Mouse (Mus musculus) right cerebral cortex, postnatal 14 days (tissue): Measurements from ENCODE around the gene Flad1.

Experiments used
- DNase-seq: peaks from one replicate; pipeline ENCODE4 v3.0.0; 2022

Gene Flad1

DNA sequence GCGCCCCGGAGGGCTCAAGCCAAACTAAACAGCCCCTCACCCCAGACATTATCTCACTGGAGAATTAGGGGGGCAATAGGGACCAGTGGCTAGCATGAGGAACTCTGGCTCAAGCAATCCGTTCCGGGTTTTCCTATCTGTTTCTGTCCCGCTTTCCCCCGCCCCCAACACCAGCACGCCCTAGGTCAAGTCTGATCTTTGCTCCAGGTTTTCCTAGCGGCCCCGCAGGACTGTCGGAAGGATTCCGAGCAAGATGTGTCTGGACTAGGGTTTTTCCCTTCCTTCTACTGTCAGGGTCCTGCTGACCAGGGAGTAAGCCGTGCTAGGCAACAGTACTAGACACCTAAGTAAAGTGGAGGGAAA lies 16.8 kb downstream of the Flad1 start:
- DNase-seq = peak; percentile 63

DNA sequence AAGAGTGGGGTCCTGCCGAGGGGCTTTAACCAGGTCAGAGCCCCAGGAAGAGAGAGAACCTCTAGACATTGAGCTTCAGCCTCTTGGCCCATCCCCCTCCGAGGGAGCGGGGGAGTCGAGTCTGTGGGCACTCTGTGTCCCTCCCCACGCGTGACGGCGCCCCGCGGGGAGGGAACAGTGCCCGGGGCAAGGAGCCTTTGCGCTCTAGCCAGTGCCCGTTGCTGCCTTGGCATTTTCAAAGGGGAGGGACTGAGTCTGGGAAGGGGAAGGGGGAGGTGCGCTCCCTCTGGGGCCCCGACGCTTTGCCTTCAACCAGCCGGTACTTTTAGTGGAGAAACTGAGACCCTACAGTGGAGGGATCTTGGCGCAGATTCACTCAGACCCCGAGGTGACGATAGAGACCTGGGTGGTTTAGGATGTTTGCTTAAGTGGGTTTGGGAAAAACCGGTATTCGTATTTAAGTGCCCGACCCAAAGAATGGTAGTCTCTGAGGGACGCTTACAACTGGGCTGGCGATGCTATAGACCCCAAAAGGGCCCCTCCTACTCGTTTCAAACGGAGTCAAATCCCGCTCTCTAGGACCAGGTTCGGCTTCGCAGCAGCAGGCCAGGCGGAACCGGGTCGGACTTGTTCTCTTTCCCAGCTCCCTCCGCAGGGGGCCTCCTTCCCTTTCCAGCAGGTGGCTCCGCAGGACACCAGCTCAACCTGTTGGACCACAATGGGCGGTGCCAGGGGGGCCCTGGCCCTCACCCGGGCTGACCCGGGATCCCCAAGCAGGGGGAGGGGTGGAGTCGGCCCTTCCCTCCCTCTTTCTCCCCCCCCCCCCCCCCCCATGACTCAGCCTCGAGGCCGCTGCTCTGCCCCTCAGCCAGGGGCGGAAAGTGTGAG lies 17.4 kb downstream of the Flad1 start, which contains the start of gene Zbtb7b:
Zbtb7b (minus strand) TSS at position 771 of the 888 bp plus-strand sequence.
- peak; percentile 60 for DNase-seq

DNA sequence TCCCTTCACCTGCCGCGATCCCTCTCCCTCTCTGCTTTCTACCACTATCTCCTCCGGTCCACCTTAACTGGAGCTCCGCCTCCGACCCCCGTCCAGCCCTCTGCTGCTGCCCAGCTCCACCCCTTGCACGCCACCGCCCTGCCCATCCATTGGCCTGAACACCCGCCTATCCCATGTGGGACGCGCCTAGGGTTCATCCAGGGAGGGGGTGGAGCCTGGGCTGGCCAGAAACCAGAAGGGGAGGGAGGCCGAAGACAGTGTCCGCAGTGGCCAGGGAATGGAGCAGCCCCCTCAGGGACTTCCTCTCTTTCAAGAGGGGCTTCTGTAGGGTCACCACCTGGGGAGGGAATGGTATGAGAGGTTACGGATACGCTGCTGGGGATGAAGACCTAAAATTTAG lies 18.1 kb downstream of the Flad1 start:
- DNase-seq = peak; percentile 95

DNA sequence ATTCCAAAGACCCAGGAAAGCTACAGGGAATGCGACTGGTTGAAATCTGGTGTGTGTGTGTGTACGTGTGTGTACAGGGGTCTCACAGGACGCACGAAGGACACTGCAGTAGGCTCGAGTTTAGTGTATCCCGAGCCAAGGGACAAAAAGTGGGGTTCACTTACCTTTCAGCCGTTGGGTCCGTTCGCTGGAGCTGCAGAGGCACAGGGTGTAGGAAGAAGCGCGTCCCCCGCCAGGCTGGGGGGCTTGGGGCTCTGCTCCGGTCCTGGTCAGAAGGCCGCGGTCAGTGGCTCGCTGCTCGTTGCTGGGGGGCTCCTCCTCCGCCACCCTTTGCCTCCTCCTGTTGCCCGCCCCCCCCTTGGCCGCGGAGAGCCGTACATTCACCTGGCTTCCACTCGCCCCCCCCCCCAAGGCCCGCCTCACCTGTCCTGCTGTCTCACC lies 18.8 kb downstream of the Flad1 start:
- no peak for DNase-seq

DNA sequence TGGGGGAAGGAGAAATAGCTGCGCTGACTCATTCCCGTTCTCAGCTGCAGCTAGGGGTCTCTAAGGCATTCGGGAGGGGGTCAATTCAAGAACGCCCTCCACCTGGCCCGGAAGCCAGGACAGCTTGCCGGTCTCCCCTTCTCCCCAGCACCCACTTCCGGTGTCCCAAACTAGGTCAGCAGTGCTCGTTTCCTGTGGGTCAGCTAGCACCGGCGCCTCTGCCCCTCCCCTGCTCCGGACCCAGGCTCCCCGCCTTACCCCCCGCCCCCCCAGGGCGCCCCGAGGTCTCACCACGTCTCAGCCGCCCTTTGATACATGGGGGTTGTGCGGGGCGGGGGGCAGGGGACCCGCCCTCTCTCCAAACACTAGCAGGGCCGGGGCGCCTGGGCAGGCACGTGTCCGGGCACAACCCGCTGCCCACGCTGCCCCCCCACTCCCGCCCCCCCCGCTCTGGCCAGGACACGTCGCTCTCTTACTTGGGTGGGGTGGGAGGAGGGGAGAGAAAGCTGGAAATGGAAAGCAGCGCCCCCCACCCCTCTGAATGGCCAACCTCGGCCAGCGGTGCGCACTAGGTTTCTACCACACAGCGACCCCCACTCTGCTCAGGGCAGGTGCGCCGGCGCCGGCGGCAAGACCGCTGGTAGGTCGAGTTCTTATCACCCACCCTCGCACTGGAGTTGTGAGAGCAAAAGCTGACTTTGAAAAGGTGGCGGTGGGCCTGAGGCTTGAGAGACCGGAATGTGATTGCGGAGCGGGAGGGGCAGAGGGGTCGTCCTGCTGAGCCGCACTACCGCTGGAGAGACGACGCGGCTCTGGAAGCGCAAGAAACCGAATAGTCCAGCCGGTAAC lies 19.8 kb downstream of the Flad1 start:
- DNase-seq = no peak

DNA sequence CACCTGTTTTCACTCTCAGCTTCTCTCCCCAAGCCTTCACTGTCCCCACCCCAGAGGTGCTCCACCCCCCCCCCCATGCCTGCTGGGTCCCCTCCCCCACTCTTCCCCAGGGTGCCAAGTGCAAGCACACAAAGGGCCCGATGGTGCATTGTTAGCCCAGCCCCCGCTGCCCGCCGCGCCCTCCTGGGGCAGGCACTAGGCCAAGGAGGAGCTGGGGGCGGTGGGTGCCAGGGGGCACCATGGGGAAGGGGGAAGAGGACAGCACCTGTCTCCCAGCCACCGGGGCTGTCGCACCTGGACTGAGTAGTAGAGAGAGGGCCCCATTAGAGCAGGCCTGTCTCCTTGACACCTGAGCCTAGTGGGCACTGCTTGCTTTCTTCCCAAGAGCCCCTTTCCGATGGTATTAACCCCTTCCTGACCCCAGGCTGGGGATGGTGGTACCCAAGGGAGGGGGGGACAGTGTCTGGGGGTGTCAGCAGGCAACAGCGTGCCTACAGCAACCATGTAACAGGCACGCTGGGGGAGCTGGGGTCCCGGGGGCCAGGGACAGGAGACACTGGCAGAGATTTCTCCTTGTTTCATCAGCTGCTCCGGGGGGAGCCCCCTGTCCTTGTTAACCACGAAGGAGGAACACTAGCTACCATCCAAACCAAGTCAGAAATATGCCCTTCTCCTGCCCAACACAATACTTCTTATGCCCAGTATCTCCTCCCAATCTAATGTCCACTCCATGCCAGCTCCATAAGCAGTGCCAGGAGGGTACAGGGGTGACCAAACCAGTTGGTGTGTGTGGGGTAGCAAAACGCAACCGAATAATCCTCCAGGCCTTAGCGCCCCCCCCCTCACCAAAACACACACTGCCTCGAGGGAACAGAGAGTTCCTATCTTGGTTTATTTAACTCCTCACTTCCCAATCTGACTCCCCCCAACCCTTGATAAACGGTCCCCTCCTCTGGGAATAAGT lies 20.7 kb downstream of the Flad1 start:
- no peak for DNase-seq

DNA sequence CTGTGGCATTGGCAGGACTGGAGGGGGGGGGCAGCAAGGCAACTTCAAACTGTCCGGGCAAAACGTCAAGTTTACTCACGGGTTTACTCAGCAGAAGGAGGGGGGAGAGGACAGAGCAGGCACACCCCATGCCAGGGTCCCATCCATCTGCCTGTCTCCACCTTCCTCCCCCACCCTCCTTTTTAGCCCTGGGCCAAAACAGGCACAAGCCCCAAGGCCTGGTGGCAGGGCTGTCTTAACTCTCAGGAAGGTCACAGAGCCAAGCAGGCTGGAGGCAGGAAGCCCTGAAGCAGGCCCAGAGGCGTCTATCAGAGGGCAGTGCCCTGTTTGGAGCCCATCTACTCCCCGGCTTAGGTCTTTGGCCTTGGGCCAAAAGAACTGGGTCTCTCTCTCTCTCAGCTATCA lies 21.6 kb downstream of the Flad1 start:
- no peak for DNase-seq

DNA sequence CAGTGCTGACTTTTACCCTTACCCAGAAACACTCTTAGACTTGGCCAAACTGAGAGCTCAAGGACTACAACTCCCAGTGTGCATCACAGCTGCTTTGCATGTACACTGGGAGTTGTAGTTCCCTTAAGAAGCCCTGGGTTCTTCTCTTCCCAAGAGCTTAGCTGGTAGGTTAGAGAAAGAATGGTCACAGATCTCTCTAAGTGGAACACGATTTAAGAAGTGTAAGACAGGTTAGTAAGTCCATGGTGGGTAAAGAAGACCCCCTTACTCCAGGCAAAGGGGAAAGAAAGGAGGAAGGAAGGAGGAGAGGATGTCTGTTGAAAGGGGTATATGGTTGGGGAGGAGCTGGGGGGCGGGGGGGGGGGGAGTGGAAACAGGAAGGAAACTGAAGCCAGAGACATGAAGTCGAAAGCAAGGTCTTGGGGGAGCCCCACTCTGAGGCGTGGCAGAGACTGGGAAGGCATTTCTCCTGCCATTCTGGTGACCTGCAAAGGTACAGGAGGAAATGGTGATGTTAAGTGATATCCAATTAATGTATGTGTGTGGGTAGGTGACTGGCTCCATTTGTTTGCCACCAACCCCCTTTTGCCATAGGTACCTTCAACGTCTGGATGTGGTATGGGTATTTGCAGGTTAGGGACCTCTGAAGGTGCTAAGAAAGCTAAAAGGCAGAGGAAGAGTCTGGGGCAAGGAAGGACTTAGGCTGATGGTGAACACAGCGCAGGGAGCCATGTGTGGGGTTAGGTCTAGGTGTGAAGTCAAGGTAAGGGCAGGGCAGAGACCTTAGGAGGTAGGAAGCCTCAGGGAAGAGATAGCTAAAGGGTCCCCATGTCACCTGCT lies 22.5 kb downstream of the Flad1 start:
- DNase-seq = no peak

DNA sequence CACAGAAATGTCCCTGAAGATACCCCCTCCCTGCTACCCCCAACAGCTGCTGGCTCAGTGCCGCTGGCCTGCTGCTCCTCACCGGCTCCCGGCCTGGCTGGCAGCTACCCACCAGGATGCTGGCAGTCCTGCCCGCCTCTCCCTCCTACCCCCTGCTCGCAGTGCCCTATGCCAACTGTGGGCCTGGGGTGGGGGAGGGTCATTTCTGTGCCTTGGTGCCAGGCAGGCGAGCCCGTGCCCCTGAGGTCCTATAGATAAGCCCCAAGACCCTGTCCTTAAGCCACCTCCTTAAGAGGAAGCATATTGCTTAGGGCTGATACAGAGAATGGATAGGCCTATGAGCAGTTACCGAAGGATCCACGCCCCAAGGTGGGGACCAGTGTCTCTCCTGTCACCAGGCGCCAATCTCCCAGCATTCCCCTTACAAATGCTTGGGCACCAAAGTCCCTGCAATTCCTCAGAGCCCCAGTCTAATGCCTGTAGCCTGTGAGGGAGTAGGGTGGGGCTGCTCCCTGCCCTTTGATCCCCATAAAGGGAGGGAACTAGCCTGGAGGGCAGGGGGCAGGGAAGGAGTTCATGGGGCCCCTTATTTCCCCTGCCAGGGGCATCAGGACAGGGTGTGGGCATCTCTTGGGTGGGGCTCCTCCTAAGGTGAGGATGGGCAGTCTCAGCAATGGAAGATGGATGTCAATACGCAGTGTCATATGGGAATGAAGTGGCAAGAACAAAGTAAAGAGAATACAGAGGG lies 23.4 kb downstream of the Flad1 start:
- DNase-seq = no peak

DNA sequence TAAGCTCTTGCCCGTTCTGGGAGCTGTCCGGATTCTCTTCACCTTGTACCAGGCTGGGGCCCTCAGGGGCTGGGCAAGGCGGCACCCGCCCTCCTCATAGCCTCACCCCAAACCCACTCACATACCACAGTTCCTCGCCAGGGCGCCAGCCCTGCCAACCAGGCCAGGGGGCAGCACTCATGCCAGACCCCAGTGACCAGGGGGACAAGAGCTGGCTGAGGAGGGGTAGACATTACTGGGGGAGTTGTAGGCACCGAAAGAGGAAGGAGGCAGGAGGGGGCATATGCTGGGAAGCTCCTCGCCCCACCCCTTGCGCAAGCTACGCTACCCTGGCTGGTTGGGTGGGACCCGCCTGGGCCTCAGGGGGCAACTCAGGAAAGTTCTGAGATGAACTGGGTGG lies 24.0 kb downstream of the Flad1 start:
- no peak for DNase-seq

DNA sequence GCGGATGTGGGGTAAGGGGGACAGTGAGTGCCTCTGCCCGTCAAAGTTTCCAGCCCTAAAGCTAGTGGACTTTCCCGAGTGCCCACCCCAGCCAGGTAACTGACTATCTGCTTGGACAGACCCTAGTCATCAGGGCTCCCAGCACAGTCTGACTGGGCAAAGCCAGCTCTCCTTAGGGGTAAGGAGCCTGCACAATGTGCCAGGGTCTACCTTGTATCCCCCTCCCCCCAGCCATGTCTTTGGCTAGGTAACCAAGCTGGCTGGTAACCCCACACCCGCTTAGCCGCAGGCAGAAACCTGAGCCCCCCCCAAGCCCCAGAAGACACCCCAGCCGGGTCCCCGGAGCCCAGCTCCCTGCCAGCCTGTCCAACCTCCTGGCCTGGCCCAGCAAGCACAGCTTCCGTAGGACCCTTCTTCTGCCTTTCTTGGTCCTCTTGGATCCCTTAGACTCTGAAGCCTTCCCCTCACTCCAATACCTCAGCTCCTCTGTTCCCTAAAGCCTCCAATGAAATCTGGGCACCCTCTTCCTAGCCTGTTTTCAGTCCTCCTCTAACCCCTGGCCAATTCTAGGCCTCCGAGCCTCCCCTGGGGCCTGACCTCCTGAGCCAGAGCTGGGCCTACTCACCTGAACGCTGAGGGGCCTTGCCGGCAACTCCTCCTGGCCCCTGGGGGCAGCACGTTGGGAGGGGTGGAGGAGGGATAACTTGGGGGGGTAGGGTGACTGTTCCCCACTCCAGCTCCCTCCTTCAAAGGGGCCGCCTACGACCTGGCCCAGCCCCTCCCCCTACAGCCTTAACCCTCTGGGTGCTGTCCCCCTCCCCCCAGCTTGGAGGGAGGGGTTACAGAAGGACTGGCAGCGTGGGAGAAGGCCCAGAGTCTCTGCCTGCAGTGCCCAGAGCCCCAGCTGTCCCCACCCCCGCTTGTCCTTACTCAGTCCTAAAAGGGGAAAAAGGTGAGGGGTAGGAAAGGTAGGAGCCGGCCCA lies 24.9 kb downstream of the Flad1 start:
- DNase-seq = no peak

DNA sequence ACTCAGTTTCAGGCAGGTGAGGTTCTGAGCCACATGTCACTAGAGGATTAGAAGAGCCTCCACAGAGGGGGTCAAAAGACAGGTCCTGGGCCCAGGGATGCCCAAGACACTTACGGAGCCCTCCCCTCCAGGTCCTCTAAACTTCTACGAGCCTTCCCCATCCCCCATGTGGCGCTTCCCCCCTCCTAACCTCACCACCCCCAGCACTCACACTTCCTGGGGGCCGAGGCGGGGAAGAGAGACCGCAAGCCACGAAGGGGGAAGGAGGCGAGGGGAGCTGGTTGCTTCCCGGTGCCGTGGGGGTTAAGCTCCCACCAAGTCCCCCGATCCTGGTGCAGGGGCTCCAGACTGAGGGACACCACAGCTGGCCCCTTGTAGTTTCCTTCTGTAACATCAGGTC lies 26.2 kb downstream of the Flad1 start:
- no peak for DNase-seq

DNA sequence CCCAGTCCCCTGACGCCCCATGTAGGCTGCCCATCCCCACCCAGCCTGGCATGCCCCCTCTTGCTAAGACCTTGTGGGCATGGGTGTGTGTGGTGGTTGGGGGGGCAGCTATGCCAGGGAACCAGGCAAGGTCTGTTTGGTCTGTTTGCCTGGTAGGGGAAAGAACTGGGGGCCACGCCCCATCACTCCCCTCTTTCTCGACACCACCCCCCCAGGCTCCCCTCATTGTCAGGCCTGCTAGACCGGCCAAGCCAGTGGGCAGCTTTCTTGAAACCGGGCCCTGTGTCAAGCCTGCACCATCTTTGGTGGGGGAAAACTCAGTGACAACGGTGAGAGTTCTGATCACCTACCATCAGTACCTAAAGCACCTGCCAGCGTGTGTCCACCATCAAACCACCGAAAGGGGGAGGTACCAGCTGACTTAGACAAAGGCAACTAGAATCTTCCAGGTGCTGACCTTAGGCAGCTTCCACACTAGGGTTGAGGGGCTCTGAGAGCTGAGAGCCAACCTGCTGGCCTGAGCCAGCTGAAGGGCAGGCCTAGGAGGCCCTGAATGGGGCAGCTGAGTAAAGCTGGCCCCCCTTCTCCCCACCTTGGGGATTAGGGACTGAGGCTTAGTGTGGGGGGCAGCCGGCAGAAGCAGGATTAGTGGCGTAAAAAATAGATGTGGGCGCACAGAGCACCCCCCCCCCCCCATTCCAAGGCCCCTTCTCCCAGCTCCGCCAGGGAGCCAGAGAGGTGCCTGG lies 27.2 kb downstream of the Flad1 start:
- no peak for DNase-seq

DNA sequence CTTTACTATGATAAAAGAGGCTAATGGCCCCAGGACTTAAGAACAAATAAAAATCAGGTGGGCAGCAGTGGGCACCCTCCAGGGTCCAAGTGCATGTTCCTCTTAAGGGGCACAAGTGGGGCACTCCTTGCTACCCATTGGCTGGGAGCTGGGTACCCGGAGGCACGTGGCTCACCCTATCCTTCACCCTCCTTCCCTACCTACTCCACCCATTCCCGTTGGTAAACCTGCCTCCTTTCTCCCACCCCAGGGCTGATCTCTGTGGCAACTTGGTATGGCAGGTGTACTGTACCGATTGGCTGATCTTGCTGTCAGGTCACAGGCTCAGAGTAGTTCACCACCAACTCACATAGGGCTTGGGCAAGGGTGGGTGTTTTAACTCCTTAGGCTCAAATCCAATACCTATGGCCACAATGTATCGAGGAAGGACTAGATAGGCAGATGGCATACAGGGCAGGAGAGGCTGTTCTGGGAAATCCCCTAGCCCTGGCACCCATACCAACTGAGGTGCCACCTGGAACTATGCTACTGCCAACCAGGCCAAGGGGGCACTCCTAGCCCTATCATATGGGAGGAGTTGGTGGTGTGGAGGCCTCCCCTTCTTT lies 27.9 kb downstream of the Flad1 start:
- DNase-seq = no peak

DNA sequence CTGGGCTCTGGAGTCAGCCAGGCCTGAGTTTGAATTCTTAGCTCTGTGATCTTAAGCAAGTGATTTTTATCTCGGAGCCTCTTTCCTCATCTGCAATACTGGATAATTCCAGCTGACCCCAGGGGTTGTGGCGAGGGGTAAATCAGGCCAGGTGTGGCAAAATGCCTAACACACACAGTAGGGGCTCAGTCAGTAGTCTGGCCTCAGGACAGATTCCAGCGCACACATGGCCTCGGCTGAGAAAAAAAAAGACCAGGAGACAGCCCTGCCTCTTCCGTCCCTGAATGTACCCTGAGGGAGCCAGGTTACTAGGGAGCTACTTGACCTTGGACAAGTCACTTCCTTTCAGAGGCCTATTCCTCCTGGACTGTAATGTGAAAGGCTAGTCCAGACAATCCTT lies 28.7 kb downstream of the Flad1 start:
- DNase-seq = no peak

DNA sequence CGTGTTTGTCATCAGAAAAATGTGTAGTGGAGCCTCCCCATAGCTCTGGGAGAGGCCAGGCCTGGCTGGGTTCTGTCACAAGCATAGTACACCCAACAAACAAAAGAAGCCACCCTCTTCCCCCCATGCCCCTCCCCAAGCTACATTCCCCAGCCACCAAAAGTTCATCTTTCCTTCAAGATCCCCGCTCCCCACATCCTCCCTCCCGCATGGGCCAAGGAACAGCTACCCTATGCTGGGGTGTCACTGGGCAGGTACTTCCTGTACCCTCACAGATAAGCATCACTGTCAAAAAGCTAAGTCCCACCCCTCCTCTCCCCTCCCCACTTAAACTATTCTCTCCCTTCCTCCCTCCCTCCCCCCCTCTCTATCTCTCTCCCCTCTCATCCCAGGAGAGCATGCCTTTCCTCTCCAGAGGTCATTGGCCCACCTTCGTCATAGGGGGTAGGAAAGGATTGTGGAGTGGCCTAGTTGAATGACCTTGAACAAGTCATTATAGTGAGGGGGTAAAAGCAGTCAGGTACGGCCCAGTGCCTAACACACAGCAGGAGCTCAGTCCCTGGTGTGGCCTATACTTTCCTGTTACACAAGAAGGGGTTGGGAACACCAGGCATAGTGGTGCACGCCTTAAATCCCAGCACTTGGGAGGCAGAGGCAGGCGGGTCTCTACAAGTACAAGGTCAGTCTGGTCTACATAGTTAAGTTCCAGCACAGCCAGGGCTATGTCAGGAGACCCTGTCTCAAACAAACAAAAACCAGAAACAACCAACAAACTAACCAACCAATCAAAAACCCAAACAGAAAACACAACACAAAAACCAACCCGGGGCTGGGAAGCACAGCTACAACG lies 29.4 kb downstream of the Flad1 start:
- DNase-seq = no peak

DNA sequence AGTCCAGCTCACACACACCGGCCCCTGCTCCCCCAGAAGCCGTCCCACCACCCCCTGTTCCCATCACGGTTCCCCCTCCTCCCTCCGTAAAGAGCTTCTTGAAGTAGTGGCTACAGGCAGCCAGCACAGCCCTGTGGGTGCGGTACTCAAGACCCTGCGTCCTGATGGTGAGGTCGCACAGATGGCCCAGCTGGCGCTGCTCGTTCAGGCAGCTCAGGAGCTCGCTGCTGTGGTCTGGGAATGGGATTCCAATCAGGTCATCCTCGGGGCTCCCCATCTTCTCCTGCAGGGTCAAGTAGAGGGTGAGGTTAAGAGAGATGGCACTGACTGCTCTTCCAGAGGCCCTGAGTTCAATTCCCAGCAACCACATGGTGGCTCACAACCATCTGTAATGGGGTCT lies 30.4 kb downstream of the Flad1 start:
- DNase-seq = no peak

DNA sequence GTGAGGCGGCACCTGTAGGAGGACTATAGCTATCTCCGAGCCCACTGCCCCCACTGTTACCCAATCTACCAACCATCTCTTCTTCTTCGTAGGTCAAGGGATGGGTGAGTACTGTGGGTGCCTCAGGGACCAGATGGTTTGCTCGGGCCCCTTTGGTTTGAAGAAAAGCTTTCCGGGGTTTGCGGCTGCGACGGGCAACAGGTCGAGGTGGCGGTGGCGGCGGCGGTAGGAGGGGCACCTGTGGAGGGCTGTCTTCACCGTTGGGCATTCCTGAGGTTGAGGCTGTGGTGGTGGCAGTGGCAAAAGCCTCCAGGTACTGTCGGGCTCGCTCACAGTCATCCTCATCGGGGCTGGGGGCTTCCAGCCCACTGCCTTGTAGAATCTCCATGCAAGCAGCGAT lies 31.0 kb downstream of the Flad1 start:
- no peak for DNase-seq
